Mouse (Mus musculus) adrenal gland, adult 2 months (tissue): ENCODE measurements at regions not wholly inside any gene's neighbourhood (a gene's known extent, or its start where the extent isn't known, plus 50 kb on each side); places are given as distances from the start of the nearest gene placed in this dataset.

Source experiments
- DNase-seq: peaks from one replicate; pipeline ENCODE4 v3.0.0; 2021

- no peak for DNase-seq
Measured at GRCm38 (mm10) chr5:72245382-72245781, 77.4 kb upstream of the Commd8 start.

GRCm38 (mm10) chr5:72244134-72244533, 76.1 kb upstream of the Commd8 start:
- peak; percentile 46 for DNase-seq

GRCm38 (mm10) chr5:72242981-72243380, 75.0 kb upstream of the Commd8 start:
- DNase-seq = no peak

GRCm38 (mm10) chr5:72241451-72241850, 73.5 kb upstream of the Commd8 start:
- DNase-seq = no peak

- peak; percentile 17 for DNase-seq
Measured at GRCm38 (mm10) chr5:72240271-72240670, 72.3 kb upstream of the Commd8 start.

- DNase-seq = no peak
Measured at GRCm38 (mm10) chr5:72227002-72227401, 59.0 kb upstream of the Commd8 start.

- DNase-seq = no peak
Measured at GRCm38 (mm10) chr5:72225576-72226298, 57.7 kb upstream of the Commd8 start.

- no peak for DNase-seq
Measured at GRCm38 (mm10) chr5:72225056-72225455, 57.1 kb upstream of the Commd8 start.

- DNase-seq = peak; percentile 30
Measured at GRCm38 (mm10) chr5:72224551-72224966, 56.6 kb upstream of the Commd8 start.

- no peak for DNase-seq
Measured at GRCm38 (mm10) chr5:72222902-72223301, 54.9 kb upstream of the Commd8 start.

- peak; percentile 19 for DNase-seq
Measured at GRCm38 (mm10) chr5:72219697-72220096, 51.7 kb upstream of the Commd8 start.

GRCm38 (mm10) chr5:72219248-72219647, 51.3 kb upstream of the Commd8 start:
- no peak for DNase-seq
